Mouse (Mus musculus) natural killer cell, adult 2 months (primary cell): ENCODE results near the gene Gm45618.

ENCODE experiments used
- DNase-seq, 2 experiments: peaks; one replicate each; pipeline ENCODE4 v3.0.0; 2022; ENCODE audit warnings: low spot score in 2 of 2

The Gm45618 gene

GRCm38 (mm10) chr7:142094301-142095143 lies 26.0 kb downstream of the Gm45618 start:
- no peak for DNase-seq

GRCm38 (mm10) chr7:142093696-142094240 lies 26.8 kb downstream of the Gm45618 start:
- DNase-seq: no peak

GRCm38 (mm10) chr7:142092991-142093390 lies 27.5 kb downstream of the Gm45618 start:
- no peak for DNase-seq

- DNase-seq: no peak
Measured at GRCm38 (mm10) chr7:142091848-142092247, 28.7 kb downstream of the Gm45618 start.

GRCm38 (mm10) chr7:142089648-142090447 lies 30.7 kb downstream of the Gm45618 start:
- no peak for DNase-seq

GRCm38 (mm10) chr7:142088886-142089285 lies 31.6 kb downstream of the Gm45618 start:
- no peak for DNase-seq

- DNase-seq: no peak
Measured at GRCm38 (mm10) chr7:142087069-142087652, 33.4 kb downstream of the Gm45618 start.

GRCm38 (mm10) chr7:142086159-142086905 lies 34.2 kb downstream of the Gm45618 start:
- no peak for DNase-seq

- no peak for DNase-seq
Measured at GRCm38 (mm10) chr7:142084820-142085219, 35.7 kb downstream of the Gm45618 start.

- DNase-seq: no peak
Measured at GRCm38 (mm10) chr7:142084395-142084794, 36.1 kb downstream of the Gm45618 start.

- no peak for DNase-seq
Measured at GRCm38 (mm10) chr7:142083588-142084317, 36.8 kb downstream of the Gm45618 start.

GRCm38 (mm10) chr7:142082607-142083006 lies 37.9 kb downstream of the Gm45618 start:
- no peak for DNase-seq

GRCm38 (mm10) chr7:142082179-142082578 lies 38.4 kb downstream of the Gm45618 start:
- no peak for DNase-seq

- DNase-seq: no peak
Measured at GRCm38 (mm10) chr7:142081736-142082135, 38.8 kb downstream of the Gm45618 start.

- DNase-seq: no peak
Measured at GRCm38 (mm10) chr7:142080876-142081275, 39.7 kb downstream of the Gm45618 start.

- DNase-seq: no peak
Measured at GRCm38 (mm10) chr7:142079365-142079764, 41.2 kb downstream of the Gm45618 start.

- no peak for DNase-seq
Measured at GRCm38 (mm10) chr7:142077138-142077537, 43.4 kb downstream of the Gm45618 start.

GRCm38 (mm10) chr7:142074146-142074886 lies 46.2 kb downstream of the Gm45618 start:
- no peak for DNase-seq

GRCm38 (mm10) chr7:142071717-142072116 lies 48.8 kb downstream of the Gm45618 start:
- DNase-seq: no peak

GRCm38 (mm10) chr7:142071212-142071578 lies 49.3 kb downstream of the Gm45618 start:
- DNase-seq: no peak
